Mouse (Mus musculus): ENCODE measurements around the gene Dnah17. TPM values are rescaled to one million over a fixed set of nuclear protein-coding genes. Genes with fewer than 3 reads are reported as not detected.

Gene Dnah17
- polyA plus RNA-seq, 1 experiment from 2014 or later, result 0.26 TPM

DNA sequence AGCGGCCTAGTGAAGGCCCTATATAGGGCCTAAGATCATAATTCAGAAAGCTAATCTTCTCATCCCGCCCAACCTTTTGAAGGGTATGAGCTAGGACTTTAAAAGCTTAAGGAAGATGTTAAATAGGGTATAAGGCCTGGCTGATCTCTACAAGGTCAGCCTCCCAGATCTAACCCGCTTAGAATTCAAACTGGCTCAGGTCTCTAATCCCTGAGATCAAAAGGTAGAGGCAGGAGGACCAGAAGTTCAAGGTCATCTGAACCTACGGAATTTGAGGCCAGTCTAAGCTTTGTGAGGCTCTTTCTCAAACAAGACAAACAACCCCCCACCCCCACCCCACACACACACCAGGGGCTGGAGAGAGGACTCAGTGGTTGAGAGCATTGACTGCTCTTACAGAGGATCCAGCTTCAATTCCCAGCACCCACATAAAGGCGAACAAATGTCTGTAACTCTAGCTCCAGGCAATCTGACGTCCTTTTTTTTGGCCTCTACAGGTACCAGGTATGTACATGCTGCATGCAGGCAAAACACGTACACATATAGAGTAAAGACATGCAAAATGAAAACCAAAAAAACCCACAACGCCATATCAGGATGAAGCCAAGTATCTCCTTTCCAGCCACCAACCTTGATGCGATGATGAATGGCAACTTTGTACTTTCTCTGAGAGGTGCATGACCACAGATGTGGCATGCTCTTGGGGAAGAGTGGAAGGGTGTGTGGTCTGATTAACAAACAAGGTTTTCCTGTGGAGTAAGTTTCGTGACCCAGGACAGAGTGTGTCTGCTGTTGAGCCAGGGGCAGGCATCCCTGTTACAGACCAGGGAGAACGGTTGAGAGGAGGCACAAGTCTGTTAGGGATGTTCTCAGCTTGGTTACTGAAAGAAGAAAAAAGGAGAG lies 157.5 kb downstream of the Dnah17 start:
- H3K36me3 ChIP-seq, result no peaks in the 10 kb centered on the region
- no peak overlapping the region for H3K4me3 ChIP-seq
- no peak overlapping the region for H3K4me2 ChIP-seq (replicated peaks)
- no peak overlapping the region for H3K27ac ChIP-seq (replicated peaks)
- H3K9me3 ChIP-seq, result no peaks in the 10 kb centered on the region
- peaks cover 42% of the 10 kb centered on the region for H3K4me1 ChIP-seq
- WGBS, result 45% methylated on average over 11 of the region's 11 CpGs
- H3K27me3 ChIP-seq, result peaks cover 29% of the 10 kb centered on the region
- ATAC-seq (ENCODE audit: low FRiP score, low read depth), result no peak
- H3K9ac ChIP-seq (replicated peaks), result no peak overlapping the region

Small RNA genes lying within 50 kb of the gene (microRNA-seq; reads per million reads assigned to microRNA genes)
- gene Mir6933, result not detected

Other genes starting within 250 kb of the Dnah17 start
- 10.7 and 13.2 TPM in 2 replicates for gene Socs3, start 160.6 kb downstream of the Dnah17 start, polyA plus RNA-seq (2016; fragmentation: Nextera tagmentation; extraction: Ambion mirVana)
- 47.5 and 48.9 TPM in 2 replicates for gene Pgs1, start 144.3 kb downstream of the Dnah17 start, polyA plus RNA-seq (2016; fragmentation: Nextera tagmentation; extraction: Ambion mirVana)
- 28.3 and 28.5 TPM in 2 replicates for gene Cyth1, start 118.0 kb upstream of the Dnah17 start, polyA plus RNA-seq (2016; fragmentation: Nextera tagmentation; extraction: Ambion mirVana)
- 17.6 and 20.8 TPM in 2 replicates for gene Usp36, start 159.6 kb upstream of the Dnah17 start, polyA plus RNA-seq (2016; fragmentation: Nextera tagmentation; extraction: Ambion mirVana)
- gene Cep295nl, start 211.9 kb upstream of the Dnah17 start, polyA plus RNA-seq (2016; fragmentation: Nextera tagmentation; extraction: Ambion mirVana), result 0.18 and 0.40 TPM in 2 replicates
- 49.4 and 50.3 TPM in 2 replicates for gene Timp2, start 225.1 kb upstream of the Dnah17 start, polyA plus RNA-seq (2016; fragmentation: Nextera tagmentation; extraction: Ambion mirVana)